Mouse (Mus musculus): Measurements from ENCODE around the gene Spg20.

Gene Spg20

GRCm38 (mm10) chr3:55148091-55148490 is 36.2 kb downstream of the Spg20 start:
- DNase-seq (ENCODE audit: low spot score), result no peak

GRCm38 (mm10) chr3:55151656-55152433 is 39.9 kb downstream of the Spg20 start:
- DNase-seq (ENCODE audit: low spot score), result peak; percentile 62

- DNase-seq (ENCODE audit: low spot score), result no peak
Measured at GRCm38 (mm10) chr3:55152673-55153334, 40.9 kb downstream of the Spg20 start.

- DNase-seq (ENCODE audit: low spot score), result no peak
Measured at GRCm38 (mm10) chr3:55154163-55154562, 42.3 kb downstream of the Spg20 start.

GRCm38 (mm10) chr3:55157413-55157812 is 45.5 kb downstream of the Spg20 start:
- no peak for DNase-seq (ENCODE audit: low spot score)

- DNase-seq (ENCODE audit: low spot score), result no peak
Measured at GRCm38 (mm10) chr3:55161144-55161543, 49.2 kb downstream of the Spg20 start.

- no peak for DNase-seq (ENCODE audit: low spot score)
Measured at GRCm38 (mm10) chr3:55163510-55163909, 51.6 kb downstream of the Spg20 start.

GRCm38 (mm10) chr3:55172478-55172877 is 60.6 kb downstream of the Spg20 start:
- DNase-seq (ENCODE audit: low spot score), result no peak

- no peak for DNase-seq (ENCODE audit: low spot score)
Measured at GRCm38 (mm10) chr3:55177271-55177670, 65.4 kb downstream of the Spg20 start.

GRCm38 (mm10) chr3:55181766-55182165 is 69.9 kb downstream of the Spg20 start, which contains the start of gene Sohlh2:
Gene Sohlh2 (plus strand): TSS chr3:55182028.
- DNase-seq (ENCODE audit: low spot score), result no peak
